Mouse (Mus musculus) lung, embryonic 14.5 days (tissue): Measurements from ENCODE around the gene Hes5. TPM values are rescaled to one million over a fixed set of nuclear protein-coding genes. Genes with fewer than 3 reads are reported as not detected.

Source experiments
- ATAC-seq: fragments of 200-750 bp; cut with Nextera tagmentation; 2 replicates; pipeline ENCODE4 v1.8.0; 2017; ENCODE audit warnings: mild to moderate bottlenecking, moderate TSS enrichment, moderate library complexity; ENCODE audit not compliant: insufficient read depth
- DNase-seq: peaks from one replicate; pipeline ENCODE4 v3.0.0-alpha.2; 2015
- H3K27ac ChIP-seq: fragments of 300-500 bp; sonication (generic); 2 replicates; pipeline ENCODE4 v1.5.1; 2014; ENCODE audit warnings: low read depth, mild to moderate bottlenecking, moderate library complexity
- H3K27me3 ChIP-seq: fragments of 300-500 bp; sonication (generic); 2 replicates; pipeline ENCODE4 v1.6.1; 2014; ENCODE audit warnings: low read length, control low read depth; ENCODE audit not compliant: insufficient read depth
- H3K36me3 ChIP-seq: fragments of 300-500 bp; sonication (generic); 2 replicates; pipeline ENCODE4 v1.6.1; 2014; ENCODE audit warnings: control low read depth; ENCODE audit not compliant: insufficient read depth
- H3K4me1 ChIP-seq: fragments of 300-500 bp; sonication (generic); 2 replicates; pipeline ENCODE4 v1.6.1; 2014; ENCODE audit warnings: antibody characterized with exemption, control low read depth; ENCODE audit not compliant: insufficient read depth
- H3K4me2 ChIP-seq: fragments of 300-500 bp; sonication (generic); 2 replicates; pipeline ENCODE4 v1.6.1; 2014; ENCODE audit warnings: mild to moderate bottlenecking
- H3K4me3 ChIP-seq: fragments of 300-500 bp; sonication (generic); 2 replicates; pipeline ENCODE4 v1.5.1; 2014; ENCODE audit warnings: low read depth, low read length
- H3K9ac ChIP-seq: fragments of 300-500 bp; sonication (generic); 2 replicates; pipeline ENCODE4 v1.6.1; 2014
- H3K9me3 ChIP-seq: fragments of 300-500 bp; sonication (generic); 2 replicates; pipeline ENCODE4 v1.6.1; 2016; ENCODE audit warnings: low read depth, low read length, control low read depth
- CTCF ChIP-seq: IDR thresholded peaks from 2 replicates; pipeline ENCODE4 v1.5.1; 2016; ENCODE audit warnings: antibody characterized with exemption, low read depth
- WGBS: fragments of 180-500 bp; shearing (Covaris S2); extraction: QIAGEN DNeasy Blood & Tissue Kit; methylation state at CpG from one replicate; pipeline ENCODE4 v1.1.7; 2014; 5-methylcytosine and 5-hydroxymethylcytosine counted together
- polyA plus RNA-seq: library from polyadenylated mRNA; unstranded; fragments of >200 nt; fragmentation: Nextera tagmentation; extraction: Ambion mirVana; gene quantifications from 2 replicates; pipeline ENCODE4 v1.2.1, GENCODE M21; 2014

Hes5 gene
- 0.14 and 0.15 TPM in 2 replicates for polyA plus RNA-seq

GRCm38 (mm10) chr4:154960690-154961225 lies at the start of gene Hes5:
Gene Hes5 (plus strand): TSS chr4:154960923.
- peak within 1 kb of the TSS; percentile 41 for H3K4me3 ChIP-seq
- ATAC-seq, result no peak
- peaks cover 17% of the 10 kb centered on the region for H3K4me1 ChIP-seq
- WGBS, result 1% methylated on average over 62 of the region's 65 CpGs
- no peak for TF ChIP-seq CTCF
- H3K27ac ChIP-seq, result no peak within 1 kb of the TSS
- H3K27me3 ChIP-seq, result peaks cover 64% of the 10 kb centered on the region
- peak within 1 kb of the TSS; percentile 68 for H3K4me2 ChIP-seq
- 0 out of 2 replicates have a peak, but pooled peaks cover 2% of the 10 kb centered on the region for H3K36me3 ChIP-seq
- peak within 1 kb of the TSS; percentile 32 for H3K9ac ChIP-seq
- no peaks in the 10 kb centered on the region for H3K9me3 ChIP-seq
- DNase-seq, result peak; percentile 59

DNA sequence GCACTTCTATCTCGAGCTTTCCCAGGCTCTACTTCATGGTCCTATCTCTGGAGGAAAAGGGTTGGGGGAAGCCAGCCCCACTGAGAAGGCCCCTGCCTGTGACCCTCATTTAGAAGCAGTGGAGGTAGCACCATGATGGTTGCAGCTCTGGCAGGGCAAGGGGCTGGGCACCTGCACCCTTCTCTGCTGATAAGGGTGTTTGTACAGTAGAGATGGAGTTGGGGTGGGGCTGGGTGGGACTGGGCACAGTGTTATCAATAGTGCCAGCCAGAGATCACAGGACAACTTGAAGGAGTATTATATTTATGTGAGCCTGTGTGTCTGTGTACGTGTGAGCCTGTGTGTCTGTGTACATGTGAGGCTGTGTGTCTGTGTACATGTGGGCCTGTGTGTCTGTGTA lies 49.1 kb upstream of the Hes5 start:
- Histone ChIP-seq H3K9me3 (no peaks in the 10 kb centered on the region), H3K9ac (no peak overlapping the region), H3K27me3 (no peaks in the 10 kb centered on the region), H3K4me2 (no peak overlapping the region), H3K4me3 (no peak overlapping the region), H3K36me3 (no peaks in the 10 kb centered on the region), H3K27ac (peak overlapping the region; percentile 27; the same call in 1 of the 2 replicates), H3K4me1 (no peaks in the 10 kb centered on the region)
- DNase-seq (no peak), ATAC-seq (no peak)
- WGBS, result 45% methylated on average over 2 of the region's 2 CpGs
- TF ChIP-seq CTCF, result no peak

GRCm38 (mm10) chr4:154913845-154914244 lies 46.9 kb upstream of the Hes5 start:
- no peak for ATAC-seq
- Histone ChIP-seq H3K4me2 (no peak overlapping the region), H3K27ac (no peak overlapping the region), H3K9ac (no peak overlapping the region), H3K9me3 (no peaks in the 10 kb centered on the region), H3K4me1 (no peaks in the 10 kb centered on the region), H3K36me3 (no peaks in the 10 kb centered on the region), H3K4me3 (no peak overlapping the region), H3K27me3 (no peaks in the 10 kb centered on the region)
- no peak for DNase-seq
- no peak for TF ChIP-seq CTCF
- whole genome bisulfite sequencing, result 94% methylated on average over 3 of the region's 3 CpGs

DNA sequence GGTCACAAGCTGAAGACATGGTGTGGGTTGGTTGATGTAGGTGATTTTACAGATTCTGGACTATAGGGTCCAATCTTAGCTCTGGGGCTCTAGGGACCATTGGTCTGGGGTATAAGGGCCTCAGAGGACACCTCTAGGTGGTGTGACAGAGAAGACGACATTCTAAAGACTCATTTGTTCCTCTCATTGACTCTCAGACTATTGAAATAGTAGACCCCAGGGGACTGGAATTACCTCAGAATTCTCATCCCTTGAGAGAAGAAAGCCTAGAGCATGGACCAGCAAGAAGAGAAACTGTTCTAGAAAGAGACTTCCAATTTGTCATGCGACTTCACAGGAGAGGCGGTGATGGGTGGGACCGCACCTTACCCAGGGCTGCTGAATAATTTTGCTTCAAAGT lies 46.5 kb upstream of the Hes5 start:
- Histone ChIP-seq H3K9ac (no peak overlapping the region), H3K27ac (no peak overlapping the region), H3K9me3 (no peaks in the 10 kb centered on the region), H3K4me2 (no peak overlapping the region), H3K4me1 (no peaks in the 10 kb centered on the region), H3K27me3 (no peaks in the 10 kb centered on the region), H3K4me3 (no peak overlapping the region), H3K36me3 (no peaks in the 10 kb centered on the region)
- ATAC-seq, result no peak
- 95% methylated on average over 4 of the region's 4 CpGs for WGBS
- TF ChIP-seq CTCF, result no peak
- DNase-seq, result no peak

DNA sequence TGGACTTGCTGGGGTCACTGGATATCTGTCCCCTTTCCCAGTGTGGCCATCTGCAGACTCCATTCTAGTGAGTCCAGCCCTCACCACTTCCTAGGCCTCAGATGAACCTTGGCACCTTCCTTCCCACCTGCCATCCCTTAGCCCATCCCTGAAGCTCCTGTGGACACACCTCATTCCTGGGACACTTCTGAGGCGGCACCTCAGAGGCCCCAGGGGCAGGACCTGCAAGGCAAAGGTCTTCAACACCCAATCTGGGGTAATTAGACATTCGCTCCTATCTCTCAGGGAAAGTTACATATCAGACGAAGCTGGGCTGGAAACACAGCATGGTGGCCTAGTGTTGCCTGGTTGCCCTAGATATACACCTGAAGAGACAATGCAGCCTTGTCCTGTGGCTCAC lies 46.0 kb upstream of the Hes5 start:
- TF ChIP-seq CTCF, result no peak
- Histone ChIP-seq H3K27ac (no peak overlapping the region), H3K36me3 (no peaks in the 10 kb centered on the region), H3K4me2 (no peak overlapping the region), H3K9ac (no peak overlapping the region), H3K4me3 (no peak overlapping the region), H3K27me3 (no peaks in the 10 kb centered on the region), H3K4me1 (no peaks in the 10 kb centered on the region), H3K9me3 (no peaks in the 10 kb centered on the region)
- WGBS, result 62% methylated on average over 3 of the region's 3 CpGs
- ATAC-seq (no peak), DNase-seq (no peak)

DNA sequence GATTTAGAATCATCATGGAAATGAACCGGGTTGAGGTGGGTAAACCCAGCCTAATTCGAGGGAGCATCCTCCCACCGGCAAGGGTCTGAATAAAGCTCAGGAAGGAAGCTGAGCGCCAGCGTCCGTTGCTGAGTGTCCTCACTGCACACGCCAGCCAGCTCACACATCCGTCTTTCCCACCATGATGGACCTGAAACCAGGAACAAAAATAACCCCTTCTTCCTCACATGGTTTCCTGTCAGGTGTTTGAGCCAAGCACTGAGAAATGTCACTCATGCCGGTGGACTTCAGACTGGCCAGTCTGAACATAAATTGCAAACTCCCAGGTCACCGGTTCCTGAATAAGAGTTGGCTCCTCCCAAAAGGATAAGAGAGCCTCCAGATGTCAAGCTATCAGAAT lies 45.4 kb upstream of the Hes5 start:
- no peak overlapping the region for H3K4me3 ChIP-seq
- H3K27me3 ChIP-seq, result no peaks in the 10 kb centered on the region
- H3K9me3 ChIP-seq, result no peaks in the 10 kb centered on the region
- H3K4me2 ChIP-seq, result no peak overlapping the region
- no peaks in the 10 kb centered on the region for H3K36me3 ChIP-seq
- DNase-seq (no peak), ATAC-seq (no peak)
- H3K4me1 ChIP-seq, result no peaks in the 10 kb centered on the region
- no peak for TF ChIP-seq CTCF
- no peak overlapping the region for H3K9ac ChIP-seq
- H3K27ac ChIP-seq, result no peak overlapping the region
- WGBS, result 71% methylated on average over 10 of the region's 10 CpGs

DNA sequence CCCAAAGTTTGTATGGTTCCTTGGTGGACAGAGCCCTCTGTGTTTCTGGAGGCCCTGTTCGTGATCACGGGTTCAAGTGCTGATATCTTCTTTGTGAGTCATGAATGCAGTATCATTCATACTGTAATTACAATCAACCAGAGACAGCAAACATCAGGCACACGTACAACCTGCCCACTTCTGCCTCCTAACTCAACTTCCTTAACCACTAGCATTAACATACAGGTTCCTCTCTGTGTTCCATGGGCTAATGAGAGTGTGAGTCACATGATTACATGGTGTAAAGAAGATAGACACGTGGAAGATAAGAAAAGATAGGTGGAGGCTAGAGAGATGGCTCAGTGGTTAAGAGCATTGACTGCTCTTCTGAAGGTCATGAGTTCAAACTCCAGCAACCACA lies 44.1 kb upstream of the Hes5 start:
- WGBS, result 77% methylated on average over 4 of the region's 4 CpGs
- DNase-seq (no peak), ATAC-seq (no peak)
- Histone ChIP-seq H3K36me3 (no peaks in the 10 kb centered on the region), H3K4me1 (no peaks in the 10 kb centered on the region), H3K4me2 (no peak overlapping the region), H3K27ac (no peak overlapping the region), H3K9me3 (no peaks in the 10 kb centered on the region), H3K4me3 (no peak overlapping the region), H3K9ac (no peak overlapping the region), H3K27me3 (no peaks in the 10 kb centered on the region)
- TF ChIP-seq CTCF, result no peak

DNA sequence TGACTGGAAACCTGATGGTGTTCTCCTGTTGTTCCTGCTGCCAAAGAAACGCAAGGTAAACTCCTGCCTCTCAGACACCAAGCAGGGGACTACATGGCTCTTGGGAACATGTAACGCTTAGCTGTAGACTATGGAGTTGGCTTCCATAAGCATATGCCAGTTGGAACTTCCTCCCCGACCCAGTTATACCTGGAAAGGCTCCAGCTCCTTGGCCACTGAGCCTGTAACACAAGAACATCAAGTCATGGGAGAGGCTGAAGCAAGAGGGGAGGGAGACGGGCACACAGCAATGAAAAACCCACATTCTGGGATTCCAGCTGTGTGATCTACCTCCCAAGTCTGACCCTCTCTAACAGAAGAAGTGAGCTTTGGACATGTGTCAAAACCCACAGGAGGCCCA lies 38.4 kb upstream of the Hes5 start:
- DNase-seq, result no peak
- Histone ChIP-seq H3K27me3 (no peaks in the 10 kb centered on the region), H3K4me1 (no peaks in the 10 kb centered on the region), H3K4me3 (no peak overlapping the region), H3K36me3 (no peaks in the 10 kb centered on the region), H3K27ac (no peak overlapping the region), H3K4me2 (no peak overlapping the region), H3K9ac (no peak overlapping the region), H3K9me3 (no peaks in the 10 kb centered on the region)
- TF ChIP-seq CTCF, result no peak
- 73% methylated on average over 4 of the region's 4 CpGs for WGBS
- no peak for ATAC-seq
